Mouse (Mus musculus) layer of hippocampus, adult 11-12 months (tissue): ENCODE measurements around the gene Tmem141.

ENCODE experiments used
- DNase-seq: peaks from one replicate; pipeline ENCODE4 v3.0.0; 2022; ENCODE audit warnings: low spot score

Gene Tmem141

GRCm38 (mm10) chr2:25577951-25578795 is 43.6 kb downstream of the Tmem141 start:
- DNase-seq = no peak

GRCm38 (mm10) chr2:25576965-25577891 is 44.6 kb downstream of the Tmem141 start:
- peak; percentile 35 for DNase-seq

- DNase-seq = no peak
Measured at GRCm38 (mm10) chr2:25576028-25576850, 45.6 kb downstream of the Tmem141 start.

GRCm38 (mm10) chr2:25575432-25576027 is 46.3 kb downstream of the Tmem141 start:
- peak; percentile 48 for DNase-seq

GRCm38 (mm10) chr2:25574579-25575431 is 47.0 kb downstream of the Tmem141 start, which contains the start of the genes Mamdc4 and Phpt1:
TSS of gene Mamdc4 (minus strand) at chr2:25574845.
TSS of gene Phpt1 (minus strand) at chr2:25575224.
- peak; percentile 98 for DNase-seq

- peak; percentile 38 for DNase-seq
Measured at GRCm38 (mm10) chr2:25574136-25574535, 47.7 kb downstream of the Tmem141 start.

GRCm38 (mm10) chr2:25573068-25573467 is 48.7 kb downstream of the Tmem141 start:
- no peak for DNase-seq

GRCm38 (mm10) chr2:25571221-25571620 is 50.6 kb downstream of the Tmem141 start:
- no peak for DNase-seq
